Mouse (Mus musculus) T-helper 17 cell (primary cell): ENCODE measurements at regions not wholly inside any gene's neighbourhood (a gene's known extent, or its start where the extent isn't known, plus 50 kb on each side); places are given as distances from the start of the nearest gene placed in this dataset.
"Not testable (repeated sequence)": the region's sequence is repeated elsewhere in the genome, so short reads cannot be mapped to it uniquely, and the experiment has no call there.

ENCODE experiments used
- in situ Hi-C, 2 experiments: fragments of 300-600 bp; cut with MboI, MseI; formaldehyde crosslinking; loops; 1 replicate in 1 of 2; 2 replicates in 1 of 2; pipeline ENCODE4 v1.15.1; 2025; ENCODE audit warnings: high pct_unique_total_duplicates in 2 of 2

- in situ Hi-C loops = no loop called here
These were observed 790.5 kb upstream of the Cdh8 start for GRCm38 (mm10) chr8:100206557-100207349.

DNA sequence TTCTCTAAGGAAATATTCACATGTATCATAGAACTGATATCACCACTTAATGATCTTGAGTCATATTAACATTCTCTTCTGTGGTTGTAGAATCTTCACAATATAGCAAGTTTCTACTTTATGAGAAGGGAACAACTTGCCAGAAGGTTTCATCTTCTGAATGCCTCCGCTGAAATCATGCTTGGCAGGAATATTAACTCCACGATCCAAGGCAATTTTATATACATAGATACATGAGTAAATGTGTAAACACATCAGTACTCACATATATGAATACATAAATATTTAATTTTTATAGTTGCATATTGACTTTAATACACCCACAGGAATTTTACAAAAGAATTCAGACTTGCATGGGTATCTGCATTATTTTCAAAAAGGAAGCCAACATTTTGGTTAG lies 777.0 kb upstream of the Cdh8 start:
- in situ Hi-C loops = no loop called here

DNA sequence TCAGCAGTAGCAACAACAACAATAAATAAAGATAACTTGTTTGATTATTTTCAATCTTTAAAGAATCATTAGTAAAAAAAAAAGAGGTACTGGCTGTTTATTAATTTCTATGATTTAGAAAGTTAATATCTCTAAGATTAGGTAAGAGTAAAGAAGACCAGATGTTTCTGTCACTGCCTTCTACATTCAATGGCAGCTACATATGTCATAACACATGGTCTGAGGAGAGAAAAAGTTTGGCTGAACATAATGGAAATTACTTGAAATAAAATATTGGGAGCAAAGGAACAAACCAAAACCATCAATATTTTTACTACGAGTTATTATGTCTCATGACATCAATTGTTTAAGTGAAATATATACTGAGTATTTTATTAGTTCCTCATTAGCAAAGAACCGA lies 774.4 kb upstream of the Cdh8 start:
- in situ Hi-C loops = no loop called here

DNA sequence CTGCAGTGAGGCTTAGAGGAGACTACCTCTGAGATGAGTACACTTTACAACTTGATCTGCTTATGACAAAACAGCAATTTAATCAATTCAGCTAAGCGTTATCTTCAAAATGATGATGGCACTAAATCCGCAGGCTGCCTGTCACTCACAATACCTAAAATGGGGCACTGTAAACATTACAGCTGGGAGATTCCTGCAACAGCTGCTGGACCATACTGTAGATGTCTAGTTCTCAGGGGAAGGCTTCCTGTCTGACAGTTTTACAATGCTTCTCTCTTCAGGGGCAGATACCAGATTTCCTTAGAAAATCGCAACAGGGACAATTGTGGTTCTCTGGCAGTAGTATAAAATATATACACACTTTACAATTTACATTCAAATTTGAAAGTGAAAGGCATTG lies 771.7 kb upstream of the Cdh8 start:
- in situ Hi-C loops = no loop called here

DNA sequence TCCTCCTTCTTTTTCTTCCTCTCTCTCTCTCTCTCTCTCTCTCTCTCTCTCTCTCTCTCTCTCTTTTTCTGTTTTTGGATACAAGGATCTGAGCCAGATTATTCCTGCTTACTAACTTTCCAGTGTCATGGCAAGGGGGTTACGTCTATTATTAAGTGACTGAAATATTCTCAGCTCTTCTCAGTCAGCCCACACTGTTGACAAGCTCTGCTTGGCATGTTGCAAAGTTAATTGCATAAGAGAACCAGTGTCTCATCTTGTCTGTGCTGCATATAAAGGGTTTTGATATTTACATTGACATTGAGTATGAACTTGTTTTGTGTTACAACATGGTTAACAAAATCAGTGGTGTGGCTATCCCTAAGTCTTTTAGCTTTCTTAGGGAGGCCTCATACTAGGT lies 760.2 kb upstream of the Cdh8 start:
- in situ Hi-C loops = loop anchor here in 1 of 2 experiments (10.0 kb wide), 1 partner anchor 1218 kb away; no protein-coding TSS in a partner anchor

- in situ Hi-C loops = no loop called here
These were observed 729.1 kb upstream of the Cdh8 start for GRCm38 (mm10) chr8:100145411-100145810.

DNA sequence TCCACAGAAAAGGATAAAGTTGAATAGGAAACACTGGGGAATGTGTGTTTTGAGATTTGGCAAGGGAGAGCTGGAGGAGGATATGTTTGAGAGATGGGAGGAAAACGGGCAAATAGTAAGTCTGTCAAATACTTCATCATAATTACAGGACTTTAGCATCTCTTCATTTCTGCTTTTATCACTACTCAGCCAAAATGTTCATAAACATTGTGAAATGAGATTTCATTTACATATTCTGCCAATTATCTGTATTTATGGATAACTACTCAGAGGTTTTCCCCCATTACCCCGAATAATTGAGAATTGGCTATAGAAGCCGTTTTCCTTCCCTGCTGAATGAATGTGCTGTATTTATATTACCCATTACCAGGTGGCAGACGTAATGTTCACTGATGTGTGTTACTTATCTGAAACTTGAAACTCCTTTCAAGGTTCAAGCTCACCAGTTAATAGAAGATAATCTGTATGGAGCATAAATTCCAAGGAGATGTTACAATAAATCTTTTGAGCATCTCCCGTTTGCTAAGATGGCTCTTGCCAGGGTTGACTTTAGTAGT lies 727.9 kb upstream of the Cdh8 start:
- in situ Hi-C loops = no loop called here

DNA sequence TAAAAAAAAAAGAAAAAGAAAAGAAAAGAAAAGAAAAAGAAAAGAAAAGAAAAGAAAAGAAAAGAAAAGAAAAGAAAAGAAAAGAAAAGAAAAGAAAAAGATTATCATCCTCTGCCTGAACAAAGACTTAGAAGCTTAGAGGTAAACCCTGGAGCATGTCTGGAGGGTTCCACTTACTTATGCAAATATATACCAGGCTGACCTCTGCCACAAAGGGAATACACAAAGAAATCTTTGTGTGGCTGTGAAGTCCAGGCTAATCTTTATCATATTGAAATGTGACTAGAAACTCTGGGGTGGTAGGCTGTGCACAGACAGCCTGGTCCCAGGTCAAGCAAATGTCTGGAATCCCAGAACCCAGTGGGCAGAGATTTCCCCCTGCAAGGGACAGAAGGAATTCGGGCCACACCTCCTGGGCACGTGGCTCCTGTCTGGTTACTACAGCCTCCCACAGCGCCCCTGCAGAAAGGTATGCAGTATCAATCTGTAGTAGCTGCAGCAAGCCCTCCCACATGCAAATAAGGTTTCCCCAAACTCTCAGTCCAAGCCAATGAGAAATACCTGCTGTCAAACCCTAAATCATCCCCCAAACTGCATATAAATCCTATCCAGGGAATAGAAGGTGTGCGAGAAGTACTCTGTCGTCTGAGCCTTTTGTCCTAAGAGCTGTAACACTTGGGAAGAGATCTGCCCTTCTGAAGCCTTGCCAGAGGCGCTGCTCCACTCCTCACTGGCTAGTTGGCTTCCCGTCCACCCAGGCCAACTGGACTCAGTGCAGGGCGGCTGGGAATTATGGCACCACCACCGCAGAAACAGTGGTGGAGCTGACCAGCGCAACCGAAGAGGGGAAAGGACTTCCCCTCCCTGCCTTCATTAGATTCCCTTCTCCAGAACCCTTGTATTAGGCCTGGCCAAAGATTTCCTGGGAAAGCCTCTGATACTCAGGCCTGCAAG lies 688.4 kb upstream of the Cdh8 start:
- in situ Hi-C loops = no loop called here

DNA sequence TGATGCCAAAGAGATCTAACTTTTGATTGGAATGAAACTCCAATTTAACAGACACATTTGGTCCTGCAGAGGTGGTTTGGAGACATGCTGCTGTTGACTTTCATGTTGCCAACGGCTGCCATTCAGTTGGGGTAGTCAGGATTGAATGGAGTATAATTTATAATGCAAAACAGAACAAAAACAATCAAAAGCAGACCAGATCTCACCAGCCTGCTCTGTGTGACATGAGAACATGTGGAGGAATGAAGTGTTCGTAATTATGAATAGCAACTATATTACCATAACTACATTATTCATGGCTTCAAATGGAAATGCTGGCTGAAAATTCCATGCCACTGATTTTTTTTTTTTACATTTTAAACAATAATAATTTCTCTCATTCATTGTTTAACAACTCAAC lies 685.7 kb upstream of the Cdh8 start:
- in situ Hi-C loops = no loop called here

GRCm38 (mm10) chr8:100072059-100072729 lies 655.9 kb upstream of the Cdh8 start:
- in situ Hi-C loops = no loop called here

DNA sequence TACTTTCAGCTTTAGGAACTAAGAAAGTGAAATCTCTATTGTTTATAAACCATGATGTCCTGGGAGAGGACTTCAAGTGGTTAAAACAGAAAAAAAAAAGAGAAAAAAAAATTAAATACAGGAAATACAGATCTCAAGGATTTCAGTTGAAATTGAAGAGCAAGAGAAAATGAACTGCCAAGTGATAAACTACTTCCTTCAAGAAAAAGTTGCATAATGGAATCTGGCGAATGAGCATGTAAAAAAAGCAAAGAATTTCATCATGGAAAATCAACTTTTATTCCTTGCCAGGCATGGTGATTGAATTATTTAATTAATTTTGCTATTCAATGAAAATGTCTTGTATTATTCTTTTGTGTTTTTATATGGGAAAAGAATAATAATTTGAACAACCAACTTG lies 653.5 kb upstream of the Cdh8 start:
- in situ Hi-C loops = no loop called here

- in situ Hi-C loops = no loop called here
These were observed 622.7 kb upstream of the Cdh8 start for GRCm38 (mm10) chr8:100038931-100039330.

DNA sequence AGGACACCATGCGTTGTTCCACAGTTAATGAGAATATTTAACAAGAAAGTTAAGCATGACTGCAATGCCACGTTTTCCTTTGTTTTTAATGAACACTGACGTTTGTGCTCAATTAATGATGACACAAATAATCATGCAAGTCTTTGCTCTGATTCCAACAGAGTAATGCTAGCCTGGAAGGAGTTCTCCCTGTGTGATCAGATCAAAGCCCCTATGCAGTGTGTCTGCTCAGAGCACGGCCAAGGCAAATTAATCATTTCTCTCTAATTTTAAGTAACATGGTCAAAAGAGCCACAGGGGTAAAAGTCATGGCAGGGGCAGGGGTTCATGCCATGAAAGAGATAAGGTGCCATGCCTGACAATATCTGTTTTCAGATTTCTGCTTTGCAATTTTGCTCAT lies 618.2 kb upstream of the Cdh8 start:
- in situ Hi-C loops = no loop called here

- in situ Hi-C loops = not testable (repeated sequence)
These were observed 614.1 kb upstream of the Cdh8 start for GRCm38 (mm10) chr8:100030358-100030757.

- in situ Hi-C loops = no loop called here
These were observed 599.4 kb upstream of the Cdh8 start for GRCm38 (mm10) chr8:100015638-100016037.

DNA sequence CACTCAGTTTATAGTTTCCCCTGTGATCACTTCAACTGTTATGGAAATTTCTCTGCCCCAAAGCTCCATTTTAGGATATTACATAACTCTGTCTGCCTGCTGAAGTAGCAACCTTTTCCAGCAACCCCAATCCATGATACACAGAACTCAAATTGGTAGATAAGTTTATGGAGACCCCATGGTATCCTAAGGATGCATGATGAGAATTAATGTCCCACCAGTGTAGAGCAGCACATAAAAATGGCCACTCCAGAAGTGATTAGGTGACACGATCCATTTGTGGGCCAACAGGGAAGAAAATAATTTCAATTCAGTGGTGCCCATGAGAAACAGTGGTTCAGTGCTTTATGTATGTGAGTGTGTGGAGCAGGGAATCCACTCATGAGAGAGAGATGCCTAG lies 583.3 kb upstream of the Cdh8 start:
- in situ Hi-C loops = no loop called here

- in situ Hi-C loops = no loop called here
These were observed 567.4 kb upstream of the Cdh8 start for GRCm38 (mm10) chr8:99983696-99984095.

DNA sequence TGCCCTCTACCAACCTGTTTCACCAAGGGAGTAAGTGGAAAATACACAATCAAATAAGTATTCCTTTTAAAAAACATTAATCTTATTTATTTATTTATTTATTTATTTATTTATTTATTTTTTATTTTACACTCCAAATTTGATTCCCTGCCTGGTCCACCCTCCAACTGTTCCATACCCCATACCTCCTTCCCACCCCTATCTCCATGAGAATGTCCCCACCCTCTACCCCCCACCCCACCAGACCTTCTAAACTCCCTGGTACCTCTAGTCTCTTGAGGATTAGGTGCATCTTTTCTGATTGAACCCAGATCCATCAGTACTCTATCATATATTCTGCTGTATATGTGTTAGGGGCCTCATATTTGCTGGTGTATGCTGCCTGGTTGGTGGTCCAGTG lies 538.4 kb upstream of the Cdh8 start:
- in situ Hi-C loops = loop anchor here in 1 of 2 experiments (10.0 kb wide), 1 partner anchor 510 kb away; no protein-coding TSS in a partner anchor

- in situ Hi-C loops = loop anchor here in 1 of 2 experiments (10.0 kb wide), 1 partner anchor 509 kb away; no protein-coding TSS in a partner anchor
These were observed 537.6 kb upstream of the Cdh8 start for GRCm38 (mm10) chr8:99953876-99954275.

DNA sequence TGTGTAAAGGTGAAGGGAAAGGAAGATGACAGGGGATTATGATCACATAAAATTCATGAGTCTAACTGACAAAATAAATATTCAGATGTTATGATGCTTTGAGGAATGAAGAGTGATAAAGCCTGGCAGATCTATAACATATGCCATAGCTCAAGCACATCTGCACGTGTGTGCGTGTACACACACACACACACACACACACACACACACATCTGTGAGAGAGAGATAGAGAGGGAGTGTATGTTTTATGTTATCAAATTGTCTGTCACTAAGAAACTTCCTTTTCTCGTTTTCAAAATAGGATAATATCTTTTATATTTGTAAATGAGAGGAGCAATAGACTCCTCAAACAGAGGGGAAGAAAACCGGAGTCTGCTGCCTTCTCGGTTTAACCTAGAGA lies 516.9 kb upstream of the Cdh8 start:
- in situ Hi-C loops = no loop called here
